Mouse (Mus musculus): ENCODE results near the gene Skap1. TPM values are rescaled to one million over a fixed set of nuclear protein-coding genes. Genes with fewer than 3 reads are reported as not detected.
"Not testable (repeated sequence)": the region's sequence is repeated elsewhere in the genome, so short reads cannot be mapped to it uniquely, and the experiment has no call there.

The Skap1 gene
- polyA plus RNA-seq, 2 experiments from 2014 or later, result 652 to 757 TPM

GRCm38 (mm10) chr11:96760042-96760441 lies 295.6 kb downstream of the Skap1 start:
- ATAC-seq, result peak; percentile 85

- no peak for ATAC-seq
Measured at GRCm38 (mm10) chr11:96761984-96762383, 297.6 kb downstream of the Skap1 start.

GRCm38 (mm10) chr11:96762742-96763470 lies 298.5 kb downstream of the Skap1 start:
- no peak for ATAC-seq

DNA sequence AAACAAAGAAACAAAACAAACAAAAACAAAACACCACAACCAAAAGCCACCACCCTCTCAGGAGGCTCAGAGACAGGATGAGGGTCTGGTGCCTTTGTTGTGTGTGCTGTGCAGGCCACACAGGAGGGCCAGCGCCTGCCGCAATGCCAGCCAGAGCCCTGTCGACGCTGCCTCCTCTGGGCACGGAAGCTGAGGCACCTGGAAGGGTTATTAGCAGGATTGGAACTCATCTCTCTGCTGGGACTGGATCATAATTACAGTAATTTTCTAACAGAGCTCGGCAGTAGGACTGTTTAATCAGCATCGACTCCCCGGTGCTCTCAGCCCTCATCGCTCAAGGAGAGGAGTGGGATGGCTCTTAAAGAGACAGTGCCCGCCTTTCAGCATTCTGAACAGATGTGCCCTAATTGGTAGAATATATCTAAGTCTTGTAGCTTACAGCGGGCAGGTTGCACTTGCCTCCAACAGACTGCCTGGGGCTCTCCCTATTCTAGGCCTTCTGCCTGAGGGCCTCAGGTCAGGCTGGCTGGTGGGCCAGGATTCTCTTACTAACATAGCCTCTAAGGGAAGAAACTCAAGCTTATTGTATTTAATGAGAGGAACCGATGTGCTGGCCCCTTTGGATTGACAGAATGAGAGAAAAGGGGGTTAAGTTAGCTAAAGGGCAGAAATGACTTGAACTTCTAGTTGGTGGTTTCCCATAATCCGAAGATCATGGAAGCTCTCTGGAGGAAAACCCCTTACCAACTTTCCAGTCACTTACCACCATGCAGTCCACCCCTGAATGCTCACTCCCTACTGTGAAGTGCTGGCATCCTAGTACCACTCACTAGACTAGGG lies 300.3 kb downstream of the Skap1 start:
- no peak for ATAC-seq

- ATAC-seq, result no peak
Measured at GRCm38 (mm10) chr11:96765645-96766044, 301.3 kb downstream of the Skap1 start.

- ATAC-seq, result no peak
Measured at GRCm38 (mm10) chr11:96766555-96766954, 302.2 kb downstream of the Skap1 start.

DNA sequence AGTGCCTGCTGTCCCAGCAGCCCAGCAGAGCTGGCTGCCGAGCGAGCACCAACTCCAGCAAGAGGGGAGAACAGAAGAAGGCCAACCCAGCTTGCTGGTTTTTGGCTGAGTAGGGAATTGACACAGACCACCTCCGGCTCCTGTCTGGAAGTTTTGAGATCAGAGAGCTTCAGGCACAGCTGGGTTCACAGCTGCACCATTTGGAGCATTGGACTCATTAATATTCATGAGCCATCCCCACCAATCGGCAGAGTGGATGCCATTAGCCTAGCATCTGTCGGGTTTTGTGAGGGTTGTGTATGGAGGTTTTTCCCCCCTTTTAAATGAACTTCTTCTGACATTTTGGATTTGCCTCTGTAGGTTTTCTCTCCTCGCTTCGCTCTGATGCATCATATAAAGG lies 302.7 kb downstream of the Skap1 start:
- no peak for ATAC-seq

DNA sequence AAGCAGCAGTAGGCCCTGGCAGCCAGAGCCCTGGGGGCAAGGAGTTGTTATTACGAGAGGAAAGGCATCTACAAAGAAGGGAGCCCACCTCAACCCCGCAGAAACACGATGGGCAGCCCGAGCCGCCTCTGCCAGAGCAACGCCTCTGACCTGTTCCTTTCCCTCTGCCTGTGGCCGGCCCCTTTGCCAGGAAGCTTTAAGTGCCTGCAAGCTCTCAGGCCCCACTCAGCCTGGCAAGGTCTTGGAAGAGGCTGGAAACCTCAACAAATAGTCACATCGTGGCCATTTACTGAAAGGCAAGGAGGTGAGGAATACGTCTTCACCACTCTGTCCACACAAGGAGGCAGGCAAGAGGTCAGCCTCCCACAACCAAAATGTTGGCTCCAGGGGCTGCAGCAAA lies 303.8 kb downstream of the Skap1 start:
- ATAC-seq, result no peak

DNA sequence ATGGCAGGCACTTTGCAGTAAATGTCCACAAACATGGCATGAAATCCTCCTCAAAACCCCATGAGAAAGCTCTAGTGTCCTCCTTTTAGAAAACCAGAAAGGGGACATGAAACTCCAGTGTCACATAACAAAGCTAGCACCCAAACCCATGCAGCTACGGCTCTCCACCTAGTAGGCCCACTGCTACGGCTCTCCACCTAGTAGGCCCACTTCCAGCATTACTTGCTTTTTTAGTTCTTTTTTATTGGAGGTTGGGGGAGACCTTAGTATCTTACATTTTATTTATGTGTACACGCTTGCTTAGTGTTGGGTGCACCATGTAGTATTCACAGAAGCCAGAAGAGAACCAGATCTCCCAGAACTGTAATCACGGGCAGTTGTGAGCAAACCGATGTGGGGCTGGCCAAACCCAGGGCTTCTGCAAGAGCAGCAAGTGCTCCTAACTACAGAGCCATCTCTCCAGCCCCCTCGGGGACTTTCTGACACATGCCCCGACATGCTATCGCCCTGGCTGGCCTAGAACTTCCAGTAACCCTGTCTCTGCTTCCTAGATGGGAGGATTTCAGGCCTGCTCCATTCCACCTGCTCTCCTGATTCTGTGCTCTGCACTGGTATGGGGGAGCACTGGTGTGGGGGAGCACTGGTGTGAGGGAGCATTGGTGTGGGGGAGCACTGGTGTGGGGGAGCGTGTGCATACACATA lies 307.0 kb downstream of the Skap1 start:
- ATAC-seq, result no peak

GRCm38 (mm10) chr11:96772413-96772812 lies 308.0 kb downstream of the Skap1 start:
- ATAC-seq, result no peak

GRCm38 (mm10) chr11:96774536-96774935 lies 310.1 kb downstream of the Skap1 start:
- ATAC-seq, result no peak

- no peak for ATAC-seq
Measured at GRCm38 (mm10) chr11:96775063-96775462, 310.7 kb downstream of the Skap1 start.

DNA sequence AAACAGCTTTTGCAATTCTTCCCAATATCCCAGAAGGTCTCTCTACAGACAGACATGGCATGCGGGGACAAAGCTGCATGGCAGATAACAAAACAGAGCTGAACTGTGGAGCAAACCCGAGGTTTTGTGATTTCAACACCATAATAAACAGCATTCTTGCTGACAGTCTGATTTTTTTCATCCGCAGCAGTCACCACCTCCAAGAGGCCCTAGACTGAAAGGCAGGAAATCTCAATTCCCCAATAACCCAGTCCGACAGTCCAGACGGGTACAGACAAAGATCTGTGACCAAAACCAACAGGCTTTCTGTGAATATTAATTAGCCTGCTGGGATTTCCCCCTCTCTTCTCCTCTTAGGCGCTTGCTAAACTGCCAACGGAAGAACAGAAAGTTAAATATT lies 311.3 kb downstream of the Skap1 start:
- peak; percentile 11 for ATAC-seq

DNA sequence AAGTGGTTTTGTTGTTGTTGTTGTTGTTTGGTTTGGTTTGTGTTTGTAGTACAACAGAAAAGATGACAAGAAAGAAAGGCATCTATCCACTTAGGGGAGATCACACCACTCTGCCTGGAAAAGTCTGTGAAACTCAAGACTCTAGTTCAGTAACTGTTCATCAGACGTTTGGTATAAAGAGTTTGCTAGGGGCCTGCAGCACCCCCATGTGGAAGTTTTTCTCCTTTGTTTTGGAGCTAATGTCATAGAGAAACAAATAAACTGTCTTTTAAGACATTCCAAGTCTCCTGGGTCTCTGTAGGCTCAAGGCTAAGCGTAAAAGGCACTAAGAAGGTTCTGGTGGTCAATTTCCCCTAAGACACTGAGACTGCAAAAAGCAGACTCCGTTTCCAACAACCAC lies 311.7 kb downstream of the Skap1 start:
- ATAC-seq, result no peak

DNA sequence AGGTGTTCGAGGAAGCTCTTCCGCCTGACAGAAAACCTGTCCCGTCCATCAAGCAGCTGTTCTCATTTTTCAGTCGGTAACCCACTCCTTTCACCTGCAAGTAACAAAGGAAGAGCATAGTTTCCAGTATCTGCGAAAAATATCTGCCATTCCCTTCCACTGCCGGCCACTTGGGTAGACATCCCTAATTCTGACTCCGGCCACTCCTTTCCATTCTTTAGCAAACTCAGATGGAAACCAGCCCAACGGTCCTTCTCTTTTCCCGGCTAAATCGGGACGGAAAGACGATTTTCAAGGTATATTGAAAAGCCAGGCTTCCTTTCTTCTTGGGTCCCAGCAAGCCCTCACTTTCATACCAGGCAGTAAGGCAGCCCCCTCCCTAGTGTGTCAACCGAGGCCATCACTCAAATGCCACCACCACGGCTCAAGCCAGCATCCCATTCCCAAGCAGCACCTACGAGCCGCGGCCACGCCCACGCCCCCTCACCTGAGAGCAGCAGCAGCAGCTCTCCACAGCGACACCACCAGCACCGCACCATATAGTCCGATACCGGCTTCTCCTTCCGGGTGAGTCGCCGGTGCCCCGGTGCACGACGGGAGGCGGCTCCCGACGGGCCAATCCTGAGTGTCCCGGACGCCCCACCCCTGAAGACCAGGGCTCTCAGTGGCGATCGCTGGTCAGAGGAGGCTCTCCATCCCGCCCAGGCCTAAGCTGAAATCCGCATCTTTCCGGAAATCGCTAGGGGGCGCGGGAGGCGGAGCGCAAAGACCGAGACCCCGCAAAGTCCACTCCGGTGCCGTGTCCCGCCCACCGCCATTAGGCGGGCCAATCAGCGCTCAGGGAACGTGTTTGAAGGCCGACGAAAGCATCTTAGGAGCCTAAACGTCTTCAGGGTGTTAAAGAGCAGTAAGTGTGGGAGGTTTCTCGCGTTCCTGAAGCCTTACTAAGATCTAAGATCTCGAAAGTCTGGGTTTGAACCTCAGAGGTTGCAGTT lies 312.9 kb downstream of the Skap1 start, which contains the start of gene Snx11:
TSS of gene Snx11 (minus strand) at position 592 of the 995 bp plus-strand sequence.
- ATAC-seq, result peak; percentile 90

DNA sequence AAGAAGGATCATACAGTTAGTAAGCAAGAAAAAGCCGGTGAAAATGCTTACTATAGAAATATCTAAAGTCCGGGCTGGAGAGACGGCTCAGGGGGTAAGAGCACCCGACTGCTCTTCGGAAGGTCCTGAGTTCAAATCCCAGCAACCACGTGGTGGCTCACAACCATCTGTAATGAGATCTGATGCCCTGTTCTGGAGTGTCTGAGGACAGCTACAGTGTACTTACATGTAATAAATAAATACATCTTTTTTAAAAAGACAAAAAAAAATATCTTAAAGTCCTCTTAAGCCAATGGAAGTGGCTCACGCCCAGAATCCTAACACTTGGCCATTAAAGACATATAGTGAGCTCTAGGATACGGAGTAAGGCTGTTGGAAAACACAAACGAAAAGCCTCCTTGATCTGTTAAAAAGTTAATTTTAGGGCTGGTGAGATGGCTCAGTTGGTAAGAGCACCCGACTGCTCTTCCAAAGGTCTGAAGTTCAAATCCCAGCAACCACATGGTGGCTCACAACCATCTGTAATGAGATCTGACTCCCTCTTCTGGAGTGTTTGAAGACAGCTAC lies 313.8 kb downstream of the Skap1 start:
- ATAC-seq, result not testable (repeated sequence)

DNA sequence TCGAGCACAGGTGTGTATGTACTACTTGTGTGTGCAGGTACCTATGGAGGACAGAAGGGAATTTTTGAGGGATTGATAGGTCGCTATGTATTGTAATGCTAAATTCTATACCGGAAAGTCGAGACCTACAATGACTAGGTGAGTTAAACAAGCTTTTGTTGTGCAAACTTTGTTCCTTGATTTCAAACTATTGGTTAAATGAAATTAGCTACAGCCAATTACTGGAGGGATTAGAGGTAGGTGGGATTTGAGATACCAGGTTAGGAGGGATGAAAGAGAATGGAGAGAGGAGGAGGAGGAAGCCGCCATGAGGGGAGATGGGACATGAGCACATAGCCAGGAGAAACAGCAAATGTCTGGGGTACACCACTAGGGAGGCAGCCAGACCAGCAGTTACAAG lies 315.9 kb downstream of the Skap1 start:
- no peak for ATAC-seq

GRCm38 (mm10) chr11:96781425-96781824 lies 317.0 kb downstream of the Skap1 start:
- no peak for ATAC-seq

DNA sequence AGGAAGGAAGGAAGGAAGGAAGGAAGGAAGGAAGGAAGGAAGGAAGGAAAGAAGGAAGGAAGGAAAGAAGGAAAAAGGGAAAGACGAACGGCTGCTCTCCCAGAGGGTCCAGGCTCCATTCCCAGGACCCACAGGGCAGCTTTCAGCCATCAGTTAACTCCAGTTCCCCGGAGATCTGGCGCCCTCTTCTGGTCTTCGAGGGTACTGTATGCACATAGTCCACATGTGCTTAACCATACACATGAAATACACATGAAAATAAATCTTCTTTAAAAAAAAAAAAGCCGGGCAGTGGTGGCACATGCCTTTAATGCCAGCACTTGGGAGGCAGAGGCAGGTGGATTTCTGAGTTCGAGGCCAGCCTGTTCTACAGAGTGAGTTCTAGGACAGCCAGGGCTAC lies 320.5 kb downstream of the Skap1 start:
- not testable (repeated sequence) for ATAC-seq

- ATAC-seq, result no peak
Measured at GRCm38 (mm10) chr11:96786731-96787450, 322.5 kb downstream of the Skap1 start.

Measured in CD4-positive, CD25-positive, alpha-beta regulatory T cell, adult 4 months (primary cell).